Mouse (Mus musculus) MEL (cell line): ENCODE results near the gene Gm6993.

ENCODE experiments used
- CTCF ChIP-seq, 3 experiments: IDR thresholded peaks in 2 of 3; conservative IDR thresholded peaks in 1 of 3; 2 replicates each; pipeline ENCODE4 v1.5.1; 2011 to 2012; ENCODE audit warnings: low read length in 3 of 3, low read depth in 2 of 3, mild to moderate bottlenecking in 2 of 3, improper control_type of control experiment in 1 of 3, inconsistent platforms in 1 of 3, mixed read lengths in 1 of 3, moderate library complexity in 1 of 3; ENCODE audit not compliant: control insufficient read depth in 1 of 3, insufficient read depth in 1 of 3, poor library complexity in 1 of 3, severe bottlenecking in 1 of 3
- EP300 ChIP-seq, 2 experiments: IDR thresholded peaks; 2 replicates each; pipeline ENCODE4 v1.6.1; 2011; ENCODE audit warnings: improper control_type of control experiment in 2 of 2, low read length in 2 of 2, low read depth in 1 of 2, mild to moderate bottlenecking in 1 of 2
- GABPA ChIP-seq: IDR thresholded peaks from 2 replicates; pipeline ENCODE4 v1.6.1; 2012; ENCODE audit warnings: low read depth, mild to moderate bottlenecking, inconsistent platforms, low read length, improper control_type of control experiment, moderate library complexity
- MAFK ChIP-seq: IDR thresholded peaks from 2 replicates; pipeline ENCODE4 v1.6.1; 2011; ENCODE audit warnings: low read depth, mild to moderate bottlenecking, low read length, improper control_type of control experiment, borderline replicate concordance
- MAX ChIP-seq: IDR thresholded peaks from 2 replicates; pipeline ENCODE4 v1.6.1; 2011; ENCODE audit warnings: low read length, improper control_type of control experiment
- POLR2A ChIP-seq, 2 experiments: IDR thresholded peaks; 2 replicates each; pipeline ENCODE4 v1.6.1; 2011 to 2012; ENCODE audit warnings: low read length in 2 of 2, mild to moderate bottlenecking in 2 of 2, control low read depth in 1 of 2, improper control_type of control experiment in 1 of 2, low read depth in 1 of 2, moderate library complexity in 1 of 2; ENCODE audit not compliant: control insufficient read depth in 1 of 2, insufficient read depth in 1 of 2, poor library complexity in 1 of 2
- SIN3A ChIP-seq: IDR thresholded peaks from 2 replicates; pipeline ENCODE4 v1.6.1; 2012; ENCODE audit warnings: low read length, improper control_type of control experiment, inconsistent platforms
- SMC3 ChIP-seq: IDR thresholded peaks from 2 replicates; pipeline ENCODE4 v1.6.1; 2011; ENCODE audit warnings: low read depth, low read length, improper control_type of control experiment

- TF ChIP-seq MAFK (no peak), EP300 (IDR thresholded peaks at IDR 0.05; ENCODE audit: low read depth in 1 of 2, low read length in 2 of 2) (no peak), CTCF (IDR thresholded peaks at IDR 0.05 in 2 of 3, conservative IDR thresholded peaks at IDR 0.05 in 1 of 3; ENCODE audit: control insufficient read depth in 1 of 3, insufficient read depth in 1 of 3, low read depth in 2 of 3, low read length in 3 of 3, poor library complexity in 1 of 3, severe bottlenecking in 1 of 3) (no peak), GABPA (no peak), SMC3 (no peak), POLR2A (IDR thresholded peaks at IDR 0.05; ENCODE audit: control insufficient read depth in 1 of 2, insufficient read depth in 1 of 2, low read depth in 1 of 2, low read length in 2 of 2, poor library complexity in 1 of 2) (no peak), MAX (no peak), SIN3A (no peak)
Measured at GRCm38 (mm10) chr12:31244691-31245090, 4.1 kb downstream of the Gm6993 start.
